Mouse (Mus musculus): Measurements from ENCODE around the gene Ankrd17. TPM values are rescaled to one million over a fixed set of nuclear protein-coding genes. Genes with fewer than 3 reads are reported as not detected.

The Ankrd17 gene
- polyA plus RNA-seq, 1 experiment from 2014 or later = 23.1 TPM

DNA sequence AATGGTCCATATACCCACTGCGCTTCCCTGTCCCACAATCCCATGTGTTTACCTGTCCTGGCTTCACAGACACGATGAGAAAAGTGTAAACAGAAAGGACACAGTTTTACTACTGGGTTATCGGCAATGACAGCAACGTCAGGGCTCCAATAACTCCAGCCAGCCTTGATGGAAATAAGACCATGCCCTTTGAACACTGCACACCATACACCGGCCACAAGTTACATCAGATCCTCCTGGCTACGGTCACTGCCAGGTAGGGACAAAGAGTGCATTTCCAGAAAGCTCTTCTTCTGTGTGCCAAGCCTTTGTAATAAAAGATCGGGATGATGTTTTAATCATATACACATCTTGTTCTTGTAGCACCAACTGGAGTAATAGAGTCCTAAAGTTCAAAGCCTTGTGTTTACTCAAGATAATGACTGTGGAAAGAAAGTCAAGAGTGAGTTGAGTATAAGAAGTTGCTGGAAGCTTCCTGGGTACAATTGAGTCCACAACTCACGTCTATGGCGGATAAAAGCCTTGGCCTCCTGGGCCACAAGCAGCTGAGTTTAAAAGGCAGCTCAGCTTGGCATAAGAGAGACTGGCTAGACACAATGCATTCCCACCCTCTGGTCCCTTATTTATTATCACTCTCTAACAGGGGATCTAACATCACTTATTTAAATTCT is 163.8 kb downstream of the Ankrd17 start:
- Histone ChIP-seq H3K4me2 (no peak overlapping the region), H3K9me3 (no peaks in the 10 kb centered on the region), H3K27ac (no peak overlapping the region), H3K27me3 (no peaks in the 10 kb centered on the region), H3K4me1 (no peaks in the 10 kb centered on the region), H3K9ac (no peak overlapping the region), H3K4me3 (no peak overlapping the region), H3K36me3 (no peaks in the 10 kb centered on the region)
- no peak for ATAC-seq (ENCODE audit: insufficient number of reproducible peaks, low FRiP score, low TSS enrichment, low read depth)
- WGBS = 74% methylated on average over 9 of the region's 9 CpGs

DNA sequence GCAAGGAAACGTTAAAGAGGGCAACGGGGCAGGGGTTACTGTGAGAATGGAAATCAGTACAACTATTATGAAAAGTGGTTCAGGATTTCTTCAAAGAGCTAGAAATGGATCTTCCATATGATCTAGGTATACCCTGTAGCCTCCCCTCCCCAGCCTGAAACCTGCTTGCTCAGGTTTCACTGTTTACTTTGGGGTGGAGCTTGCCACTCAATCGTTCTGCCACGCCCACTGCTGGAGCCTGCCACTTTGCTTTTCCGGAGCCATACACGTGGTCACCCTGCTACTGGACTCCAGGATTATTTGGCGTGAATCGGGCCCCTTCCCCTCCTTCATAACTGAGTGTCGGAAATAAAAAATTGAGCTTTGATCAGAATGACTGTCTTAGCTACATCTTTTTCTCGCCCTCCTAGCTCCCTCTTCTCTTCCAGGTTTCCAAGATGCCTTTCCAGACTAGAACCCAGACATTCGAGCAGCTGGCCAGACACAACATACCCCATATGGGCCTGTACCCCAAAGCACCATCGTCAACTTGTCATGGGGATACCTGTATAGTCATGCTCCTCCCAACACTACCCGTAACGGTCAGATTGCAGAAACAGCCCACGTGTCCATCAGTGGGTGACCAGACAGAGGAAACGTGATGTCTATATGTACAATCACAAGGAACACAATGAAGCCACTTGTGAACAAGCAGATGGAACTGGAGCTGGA is 166.3 kb downstream of the Ankrd17 start:
- Histone ChIP-seq H3K9me3 (no peaks in the 10 kb centered on the region), H3K27ac (no peak overlapping the region), H3K9ac (no peak overlapping the region), H3K4me1 (no peaks in the 10 kb centered on the region), H3K4me3 (no peak overlapping the region), H3K36me3 (no peaks in the 10 kb centered on the region), H3K27me3 (no peaks in the 10 kb centered on the region), H3K4me2 (no peak overlapping the region)
- 50% methylated on average over 16 of the region's 16 CpGs for WGBS
- no peak for ATAC-seq (ENCODE audit: insufficient number of reproducible peaks, low FRiP score, low TSS enrichment, low read depth)

DNA sequence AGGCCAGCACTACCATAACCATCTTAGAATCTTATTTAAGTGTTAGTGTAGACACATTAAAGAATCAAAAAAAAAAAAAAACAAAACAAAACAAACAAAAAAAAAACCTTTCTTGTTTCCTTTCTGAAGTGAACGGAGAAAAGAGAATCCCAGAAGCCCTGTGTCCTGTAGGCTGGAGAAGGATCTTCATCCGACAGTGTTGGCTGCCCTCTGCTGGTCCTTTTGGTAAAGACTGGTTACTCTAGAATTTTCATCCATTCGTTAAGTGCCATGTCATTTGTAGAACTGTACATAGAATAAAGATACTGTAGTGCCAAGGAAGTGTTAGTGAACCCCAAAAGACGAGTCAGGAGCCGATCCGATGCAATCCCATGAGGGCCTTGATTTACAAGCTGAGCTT is 171.5 kb downstream of the Ankrd17 start:
- no peak for ATAC-seq (ENCODE audit: insufficient number of reproducible peaks, low FRiP score, low TSS enrichment, low read depth)
- H3K4me3 ChIP-seq = no peak overlapping the region
- no peak overlapping the region for H3K4me2 ChIP-seq
- H3K9ac ChIP-seq = no peak overlapping the region
- H3K36me3 ChIP-seq = no peaks in the 10 kb centered on the region
- no peaks in the 10 kb centered on the region for H3K4me1 ChIP-seq
- H3K27me3 ChIP-seq = no peaks in the 10 kb centered on the region
- H3K27ac ChIP-seq = no peak overlapping the region
- WGBS = 22% methylated on average over 6 of the region's 6 CpGs
- no peaks in the 10 kb centered on the region for H3K9me3 ChIP-seq

DNA sequence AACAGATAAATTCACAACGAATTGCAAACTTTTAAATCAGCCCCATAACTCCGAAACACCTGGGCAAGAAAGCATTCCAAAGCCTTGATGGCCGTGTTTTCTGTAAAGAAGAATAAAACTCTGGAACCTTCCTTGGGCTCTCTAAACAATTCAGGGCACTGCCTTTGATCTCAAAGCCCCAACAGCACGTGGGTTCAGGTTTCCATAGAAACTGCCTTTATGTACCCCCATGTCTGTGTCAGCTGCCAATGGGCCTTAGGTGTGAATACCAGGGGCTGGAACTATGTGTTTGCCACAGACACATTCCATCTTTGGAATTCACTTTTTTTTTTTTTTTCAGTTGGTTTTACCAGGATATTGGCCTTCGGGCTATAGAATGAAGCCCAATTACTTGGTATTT is 183.6 kb downstream of the Ankrd17 start:
- 38% methylated on average over 5 of the region's 5 CpGs for WGBS
- no peak for ATAC-seq (ENCODE audit: insufficient number of reproducible peaks, low FRiP score, low TSS enrichment, low read depth)
- H3K4me3 ChIP-seq = no peak overlapping the region

DNA sequence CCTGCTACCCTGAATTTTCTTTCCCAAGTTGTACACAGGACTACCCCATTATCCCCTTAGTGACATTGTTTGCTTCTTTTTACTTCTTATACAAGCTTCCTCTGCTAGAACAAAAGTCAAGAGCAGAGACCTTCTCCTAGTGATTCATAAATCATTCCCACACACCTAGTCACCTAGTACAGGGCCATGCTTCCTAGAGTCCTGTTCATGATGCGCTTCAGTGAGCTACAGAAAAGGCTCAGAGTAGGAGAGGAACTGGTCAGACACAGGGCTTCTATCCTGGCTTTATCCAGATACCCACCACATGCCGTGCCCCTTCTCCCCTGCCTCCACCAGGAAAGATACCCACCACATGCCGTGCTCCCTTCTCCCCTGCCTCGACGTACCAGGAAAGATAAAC is 187.3 kb downstream of the Ankrd17 start:
- ATAC-seq (ENCODE audit: insufficient number of reproducible peaks, low FRiP score, low TSS enrichment, low read depth) = no peak

More for the DNA sequence above, 183.6 kb downstream of the Ankrd17 start:
- Histone ChIP-seq H3K9ac (no peak overlapping the region), H3K4me1 (no peaks in the 10 kb centered on the region), H3K36me3 (no peaks in the 10 kb centered on the region), H3K9me3 (no peaks in the 10 kb centered on the region), H3K27me3 (no peaks in the 10 kb centered on the region), H3K4me2 (no peak overlapping the region), H3K27ac (no peak overlapping the region)

DNA sequence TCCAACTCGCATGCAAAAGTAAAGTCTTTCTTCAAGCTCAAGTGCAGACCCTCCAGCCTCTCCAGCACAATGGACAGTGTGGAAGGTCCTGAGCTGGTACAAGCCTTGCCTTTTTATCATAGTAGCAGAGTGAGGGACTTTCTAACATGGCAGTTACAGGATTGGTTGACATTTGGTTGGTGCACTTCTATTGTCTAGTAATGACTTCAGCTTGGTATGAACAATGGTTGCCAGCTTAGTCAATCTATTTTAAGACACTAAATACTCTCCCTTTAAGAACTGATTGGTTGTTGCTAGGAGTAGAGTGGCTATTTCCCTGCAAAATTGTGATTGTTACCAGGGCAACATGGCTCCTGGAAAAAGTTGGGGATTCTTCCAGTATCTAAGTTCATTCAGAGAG is 188.3 kb downstream of the Ankrd17 start:
- ATAC-seq (ENCODE audit: insufficient number of reproducible peaks, low FRiP score, low TSS enrichment, low read depth) = no peak
- H3K9me3 ChIP-seq = no peaks in the 10 kb centered on the region
- no peak overlapping the region for H3K9ac ChIP-seq
- H3K27me3 ChIP-seq = no peaks in the 10 kb centered on the region
- no peak overlapping the region for H3K4me2 ChIP-seq
- no peaks in the 10 kb centered on the region for H3K4me1 ChIP-seq
- WGBS = 100% methylated on average over 1 of the region's 1 CpGs
- no peaks in the 10 kb centered on the region for H3K36me3 ChIP-seq
- no peak overlapping the region for H3K4me3 ChIP-seq
- H3K27ac ChIP-seq = no peak overlapping the region

More for the DNA sequence above, 187.3 kb downstream of the Ankrd17 start:
- WGBS = 91% methylated on average over 5 of the region's 5 CpGs
- Histone ChIP-seq H3K27ac (no peak overlapping the region), H3K27me3 (no peaks in the 10 kb centered on the region), H3K36me3 (no peaks in the 10 kb centered on the region), H3K4me3 (no peak overlapping the region), H3K4me2 (no peak overlapping the region), H3K4me1 (no peaks in the 10 kb centered on the region), H3K9me3 (no peaks in the 10 kb centered on the region), H3K9ac (no peak overlapping the region)

Other genes with a start within 250 kb of the Ankrd17 start
- 30.1 and 32.0 TPM in 2 replicates for gene Cox18, start 142.6 kb downstream of the Ankrd17 start, polyA plus RNA-seq (2015; fragmentation: Nextera tagmentation; extraction: Ambion mirVana)
- 5.6 TPM in 2 replicates for gene Gm9958, start 627 bp upstream of the Ankrd17 start, polyA plus RNA-seq (2015; fragmentation: Nextera tagmentation; extraction: Ambion mirVana)
- 2.5 and 12.6 TPM in 2 replicates for gene Alb, start 94.3 kb upstream of the Ankrd17 start, polyA plus RNA-seq (2015; fragmentation: Nextera tagmentation; extraction: Ambion mirVana)
- gene Afp, start 124.2 kb upstream of the Ankrd17 start, polyA plus RNA-seq (2015; fragmentation: Nextera tagmentation; extraction: Ambion mirVana) = 4.0 and 26.6 TPM in 2 replicates
- 0.09 TPM in 1 of 2 replicates, not detected in the other for gene Afm, start 152.4 kb upstream of the Ankrd17 start, polyA plus RNA-seq (2015; fragmentation: Nextera tagmentation; extraction: Ambion mirVana)
- 0.14 TPM in 1 of 2 replicates, not detected in the other for gene 5830473C10Rik, start 194.5 kb upstream of the Ankrd17 start, polyA plus RNA-seq (2015; fragmentation: Nextera tagmentation; extraction: Ambion mirVana)

Measured in limb, embryonic 15.5 days (tissue).